Mouse (Mus musculus) embryonic facial prominence, embryonic 13.5 days (tissue): ENCODE results near the gene Rab35. TPM values are rescaled to one million over a fixed set of nuclear protein-coding genes. Genes with fewer than 3 reads are reported as not detected.

Experiments
- ATAC-seq: fragments of 200-750 bp; cut with Nextera tagmentation; 2 replicates; pipeline ENCODE4 v1.8.0; 2017; ENCODE audit warnings: low read depth; ENCODE audit not compliant: insufficient number of reproducible peaks, insufficient read depth, low FRiP score, low TSS enrichment
- H3K27ac ChIP-seq: fragments of 300-500 bp; sonication (generic); 2 replicates; pipeline ENCODE4 v1.5.1; 2015; ENCODE audit warnings: moderate library complexity, mild to moderate bottlenecking, inconsistent platforms
- H3K27me3 ChIP-seq: fragments of 300-500 bp; sonication (generic); 2 replicates; pipeline ENCODE4 v1.6.1; 2015; ENCODE audit warnings: mild to moderate bottlenecking, inconsistent platforms
- H3K36me3 ChIP-seq: fragments of 300-500 bp; sonication (generic); 2 replicates; pipeline ENCODE4 v1.6.1; 2015; ENCODE audit warnings: mild to moderate bottlenecking, inconsistent platforms
- H3K4me1 ChIP-seq: fragments of 300-500 bp; sonication (generic); 2 replicates; pipeline ENCODE4 v1.6.1; 2015; ENCODE audit warnings: inconsistent platforms
- H3K4me2 ChIP-seq: fragments of 300-500 bp; sonication (generic); 2 replicates; pipeline ENCODE4 v1.6.1; 2015; ENCODE audit warnings: moderate library complexity, mild to moderate bottlenecking, inconsistent platforms
- H3K4me3 ChIP-seq: fragments of 300-500 bp; sonication (generic); 2 replicates; pipeline ENCODE4 v1.5.1; 2015; ENCODE audit warnings: mild to moderate bottlenecking, inconsistent platforms
- H3K9ac ChIP-seq: fragments of 300-500 bp; sonication (generic); 2 replicates; pipeline ENCODE4 v1.6.1; 2015; ENCODE audit warnings: mild to moderate bottlenecking, inconsistent platforms
- H3K9me3 ChIP-seq: fragments of 300-500 bp; sonication (generic); 2 replicates; pipeline ENCODE4 v1.6.1; 2016; ENCODE audit warnings: inconsistent platforms
- WGBS: fragments of 180-500 bp; shearing (Covaris S2); methylation state at CpG from one replicate; pipeline ENCODE4 v1.1.7; 2015; ENCODE audit warnings: mixed read lengths; 5-methylcytosine and 5-hydroxymethylcytosine counted together
- microRNA-seq: library from miRNA; unstranded; fragments of <30 nt; microRNA quantifications from one replicate; pipeline ENCODE4, GENCODE M21; 2016
- polyA plus RNA-seq: library from polyadenylated mRNA; unstranded; fragments of >200 nt; fragmentation: Nextera tagmentation; extraction: Ambion mirVana; gene quantifications from 2 replicates; pipeline ENCODE4 v1.2.1, GENCODE M21; 2015

Gene Rab35
- polyA plus RNA-seq, 1 experiment from 2014 or later: 13.1 TPM

DNA sequence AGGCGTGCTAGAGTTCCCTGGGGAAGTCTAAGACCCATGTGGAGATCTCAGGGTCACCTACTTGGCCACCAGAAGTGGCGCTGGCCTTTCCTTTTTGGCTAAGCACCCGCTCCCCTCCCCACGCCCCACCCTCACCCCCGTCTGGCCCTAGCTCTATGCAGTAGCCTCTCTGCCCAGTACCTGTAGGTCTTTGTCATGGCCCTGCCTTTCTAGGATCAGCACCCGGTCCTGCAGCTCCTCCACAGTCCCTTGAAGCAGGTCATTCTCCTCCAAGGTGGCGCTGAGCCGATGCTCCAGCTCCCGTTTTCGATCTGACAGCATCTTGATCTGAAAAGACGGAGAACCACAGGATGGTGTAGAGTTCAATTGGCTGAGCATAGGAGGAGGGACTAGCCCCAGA lies 38.3 kb downstream of the Rab35 start:
- no peak for ATAC-seq
- H3K4me2 ChIP-seq: no peak overlapping the region
- H3K9me3 ChIP-seq: no peaks in the 10 kb centered on the region
- H3K36me3 ChIP-seq: no peaks in the 10 kb centered on the region
- H3K4me1 ChIP-seq: no peaks in the 10 kb centered on the region
- WGBS: 88% methylated on average over 11 of the region's 11 CpGs
- H3K27ac ChIP-seq: no peak overlapping the region
- no peaks in the 10 kb centered on the region for H3K27me3 ChIP-seq
- no peak overlapping the region for H3K4me3 ChIP-seq
- H3K9ac ChIP-seq: no peak overlapping the region

DNA sequence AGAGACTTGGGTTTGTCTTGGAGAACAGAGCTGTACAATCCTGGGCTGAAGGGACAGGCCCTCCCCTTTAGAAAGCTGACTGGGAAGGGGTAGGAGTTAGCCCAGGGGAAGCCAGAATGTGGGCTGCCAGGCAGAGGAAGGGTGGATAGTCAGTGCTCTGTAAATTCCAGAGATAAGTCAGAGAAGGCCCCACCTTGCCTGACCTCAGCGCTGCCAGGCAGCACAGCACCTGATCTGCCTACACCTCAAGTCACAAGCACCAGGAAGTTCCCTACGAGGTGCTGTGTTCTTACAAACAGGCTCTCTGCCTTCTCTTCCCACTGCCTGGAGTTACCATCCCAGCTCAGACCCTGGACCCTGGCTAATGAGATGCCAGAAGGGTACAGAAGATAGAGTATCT lies 38.7 kb downstream of the Rab35 start:
- Histone ChIP-seq H3K27ac (no peak overlapping the region), H3K9me3 (no peaks in the 10 kb centered on the region), H3K4me2 (no peak overlapping the region), H3K4me3 (no peak overlapping the region), H3K36me3 (no peaks in the 10 kb centered on the region), H3K4me1 (no peaks in the 10 kb centered on the region), H3K9ac (no peak overlapping the region), H3K27me3 (no peaks in the 10 kb centered on the region)
- WGBS: 72% methylated on average over 2 of the region's 2 CpGs
- no peak for ATAC-seq

DNA sequence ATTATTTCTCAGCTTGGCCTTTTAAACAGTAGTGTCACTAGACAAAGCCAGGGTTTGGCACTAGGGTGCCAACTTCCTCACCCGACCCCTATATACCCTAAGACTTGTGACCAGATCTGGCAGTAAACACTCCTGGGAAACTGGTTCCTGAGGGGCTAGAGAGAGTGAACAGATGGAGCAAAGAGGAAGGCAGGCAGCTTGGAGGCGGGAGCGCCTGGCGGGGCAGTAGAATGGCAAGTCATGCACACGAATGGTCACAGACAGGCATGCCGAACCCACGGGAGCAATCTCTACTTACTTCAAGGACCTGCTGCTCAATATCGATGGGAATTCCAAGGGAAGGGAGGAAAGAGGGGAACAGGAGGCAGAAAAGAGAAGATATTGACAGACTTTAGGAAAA lies 40.1 kb downstream of the Rab35 start:
- no peaks in the 10 kb centered on the region for H3K27me3 ChIP-seq

DNA sequence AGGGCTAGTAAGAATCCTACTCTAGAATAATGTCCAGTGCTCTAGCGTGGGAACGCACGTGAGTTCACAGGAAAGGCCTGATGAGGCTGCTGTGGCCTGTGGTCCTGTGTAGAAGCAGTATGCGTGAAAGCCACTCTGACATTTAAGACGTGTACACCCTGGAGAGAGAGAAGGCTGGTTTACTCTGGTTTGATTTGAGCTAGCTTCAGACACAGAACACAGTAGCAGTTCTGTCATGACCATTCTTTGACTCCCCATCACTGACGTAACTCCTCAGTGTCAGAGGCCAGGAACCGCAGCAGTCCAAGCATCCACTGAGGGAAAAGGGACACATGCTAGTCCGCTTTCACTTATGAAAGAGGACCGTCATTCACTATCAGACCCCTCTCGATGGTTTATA lies 53.4 kb downstream of the Rab35 start:
- Histone ChIP-seq H3K27me3 (no peaks in the 10 kb centered on the region), H3K9me3 (no peaks in the 10 kb centered on the region), H3K9ac (no peak overlapping the region), H3K4me2 (no peak overlapping the region), H3K27ac (no peak overlapping the region), H3K36me3 (no peaks in the 10 kb centered on the region), H3K4me3 (no peak overlapping the region), H3K4me1 (peaks cover 8% of the 10 kb centered on the region)
- ATAC-seq: no peak
- 81% methylated on average over 10 of the region's 10 CpGs for WGBS

More for the DNA sequence above, 40.1 kb downstream of the Rab35 start:
- Histone ChIP-seq H3K4me3 (no peak overlapping the region), H3K36me3 (no peaks in the 10 kb centered on the region), H3K27ac (no peak overlapping the region), H3K4me2 (no peak overlapping the region), H3K4me1 (no peaks in the 10 kb centered on the region), H3K9ac (no peak overlapping the region), H3K9me3 (no peaks in the 10 kb centered on the region)
- WGBS: 68% methylated on average over 8 of the region's 8 CpGs
- no peak for ATAC-seq

DNA sequence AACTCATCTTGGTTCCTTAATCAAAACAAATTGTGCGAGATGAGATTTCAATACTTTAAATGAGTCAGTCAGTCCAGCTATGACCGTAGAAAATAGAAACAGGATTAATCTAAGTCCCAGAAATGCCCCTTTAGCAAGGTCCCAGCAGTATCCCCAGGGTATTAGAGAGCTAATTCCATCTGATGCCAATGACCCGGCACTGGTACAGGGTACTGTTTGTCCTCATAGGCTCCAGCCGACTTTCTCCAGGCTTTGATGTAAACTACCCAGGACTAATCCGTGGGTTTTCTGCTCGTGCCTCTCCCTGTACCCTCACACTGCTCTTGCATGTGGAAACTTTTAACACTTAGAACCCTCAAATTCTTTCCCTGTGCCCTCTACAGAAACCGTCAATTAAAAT lies 55.0 kb downstream of the Rab35 start:
- no peak for ATAC-seq
- peaks cover 8% of the 10 kb centered on the region for H3K4me1 ChIP-seq
- H3K4me3 ChIP-seq: no peak overlapping the region
- H3K27ac ChIP-seq: no peak overlapping the region
- no peaks in the 10 kb centered on the region for H3K9me3 ChIP-seq
- no peaks in the 10 kb centered on the region for H3K36me3 ChIP-seq
- WGBS: 26% methylated on average over 7 of the region's 7 CpGs
- H3K27me3 ChIP-seq: no peaks in the 10 kb centered on the region
- H3K9ac ChIP-seq: no peak overlapping the region
- H3K4me2 ChIP-seq: no peak overlapping the region

DNA sequence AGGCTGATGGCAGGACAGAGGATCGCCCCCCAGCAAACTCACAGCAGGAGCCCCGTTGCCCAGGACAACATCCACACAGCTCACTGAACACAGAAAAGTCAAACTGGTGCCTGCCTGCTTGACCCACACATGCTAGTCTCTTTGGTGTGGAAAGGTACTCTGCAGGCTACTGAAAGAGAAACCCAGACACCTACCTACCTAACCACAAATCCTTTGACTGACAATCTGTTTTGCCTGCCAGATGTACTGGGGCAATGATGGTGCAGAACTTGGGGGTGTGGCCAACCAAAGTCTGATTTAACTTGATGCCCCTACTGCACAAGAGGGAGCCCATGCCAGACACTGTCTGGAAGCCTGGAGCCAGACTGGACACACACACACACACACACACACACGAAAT lies 61.6 kb downstream of the Rab35 start:
- Histone ChIP-seq H3K36me3 (no peaks in the 10 kb centered on the region), H3K9ac (no peak overlapping the region), H3K4me3 (no peak overlapping the region), H3K27me3 (no peaks in the 10 kb centered on the region), H3K4me2 (no peak overlapping the region), H3K27ac (no peak overlapping the region), H3K4me1 (no peaks in the 10 kb centered on the region), H3K9me3 (no peaks in the 10 kb centered on the region)
- no peak for ATAC-seq
- WGBS: 62% methylated on average over 3 of the region's 3 CpGs

DNA sequence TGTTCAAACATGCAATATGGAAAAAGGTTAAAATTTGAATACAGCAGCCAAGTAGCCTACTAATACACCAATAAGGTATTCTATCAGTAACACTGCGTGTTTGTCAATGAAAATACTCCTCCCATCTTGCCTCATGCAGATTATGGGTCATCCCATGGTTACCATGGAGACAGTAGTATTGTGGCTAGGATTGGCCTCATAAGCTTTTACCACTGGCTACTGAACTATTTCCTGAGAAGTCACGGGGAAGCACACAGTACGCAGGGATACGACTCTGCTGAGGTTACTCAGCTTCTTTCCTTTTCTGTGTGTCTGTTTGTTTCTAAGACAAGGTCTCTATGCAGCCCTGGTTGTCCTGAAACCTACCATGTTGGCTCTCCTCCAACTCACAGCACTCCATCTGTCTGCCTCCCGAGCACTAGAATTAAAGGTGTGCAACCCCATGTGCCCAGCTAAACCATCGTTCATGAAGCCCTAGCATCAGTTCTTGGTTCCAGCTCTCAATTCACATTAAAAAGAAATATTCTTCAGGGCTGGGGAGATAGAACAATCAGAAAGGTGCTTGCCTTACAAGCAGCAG lies 63.6 kb downstream of the Rab35 start:
- Histone ChIP-seq H3K4me2 (no peak overlapping the region), H3K9ac (no peak overlapping the region), H3K27ac (no peak overlapping the region), H3K4me3 (no peak overlapping the region), H3K9me3 (no peaks in the 10 kb centered on the region), H3K4me1 (no peaks in the 10 kb centered on the region), H3K36me3 (no peaks in the 10 kb centered on the region), H3K27me3 (no peaks in the 10 kb centered on the region)
- WGBS: 79% methylated on average over 6 of the region's 6 CpGs
- ATAC-seq: no peak

DNA sequence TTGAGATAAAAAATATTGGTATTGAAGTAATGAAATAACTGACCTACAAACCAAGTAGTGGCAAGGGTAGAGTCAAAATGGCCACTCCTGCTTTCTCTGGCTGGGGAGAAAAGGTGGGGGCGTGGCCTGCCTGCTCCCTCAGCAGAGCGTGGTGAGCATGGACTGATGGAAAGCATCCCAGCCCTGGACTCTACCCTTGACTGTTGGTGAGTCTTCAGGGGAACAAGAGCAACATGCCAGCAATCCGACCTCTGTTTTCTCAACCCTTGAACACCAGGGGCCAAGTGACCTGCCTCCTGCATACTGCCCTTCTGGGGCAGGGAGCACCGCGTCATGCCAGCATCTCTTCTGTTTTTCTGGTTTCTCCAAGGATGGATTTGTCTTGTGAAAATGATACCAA lies 65.1 kb downstream of the Rab35 start:
- H3K9ac ChIP-seq: no peak overlapping the region
- no peak for ATAC-seq
- no peak overlapping the region for H3K27ac ChIP-seq
- no peaks in the 10 kb centered on the region for H3K36me3 ChIP-seq
- no peaks in the 10 kb centered on the region for H3K27me3 ChIP-seq
- WGBS: 81% methylated on average over 5 of the region's 5 CpGs
- no peaks in the 10 kb centered on the region for H3K4me1 ChIP-seq
- H3K9me3 ChIP-seq: no peaks in the 10 kb centered on the region
- H3K4me3 ChIP-seq: no peak overlapping the region
- no peak overlapping the region for H3K4me2 ChIP-seq

Small RNA genes within 50 kb of the gene (microRNA-seq; reads per million reads assigned to microRNA genes)
- not detected for gene Mir7030

Other genes with a start within 250 kb of the Rab35 start
- 22.3 and 23.9 TPM in 2 replicates for gene Msi1, start 202.3 kb upstream of the Rab35 start, polyA plus RNA-seq
- gene Pla2g1b, start 165.6 kb upstream of the Rab35 start, polyA plus RNA-seq: not detected in 2 replicates
- 24.8 and 28.1 TPM in 2 replicates for gene Sirt4, start 147.2 kb upstream of the Rab35 start, polyA plus RNA-seq
- gene Pxn, start 125.2 kb upstream of the Rab35 start, polyA plus RNA-seq: 39.6 and 44.2 TPM in 2 replicates
- gene Rplp0, start 72.4 kb upstream of the Rab35 start, polyA plus RNA-seq: 1,563 and 1,729 TPM in 2 replicates
- 45.8 and 47.9 TPM in 2 replicates for gene Gcn1l1, start 66.7 kb upstream of the Rab35 start, polyA plus RNA-seq
- gene Bicdl1, start 99.7 kb downstream of the Rab35 start, polyA plus RNA-seq: 12.8 and 13.9 TPM in 2 replicates
- 31.6 and 35.9 TPM in 2 replicates for gene Cit, start 213.4 kb downstream of the Rab35 start, polyA plus RNA-seq